In genomic region chr14:23831284-23831683, GRCm38 (mm10) we compare ENCODE assay signal across 9 mouse cellular contexts.
DNase-seq lines count a peak whose midpoint lies in the region; ATAC-seq lines count a peak whose summit lies in the region.
"Had no signal": no experiment of that assay in that cellular context is flagged by ENCODE, and none has a peak within 500 bp of the region (broad histone marks: within the 10 kb centered on the region; RNA-seq: fewer than 3 reads in every experiment).

No protein-coding gene starts in this region.

- peak; percentile 20 for DNase-seq in embryo, embryonic 10 days (ENCODE audit: low spot score)
- no peak for DNase-seq in embryo, embryonic 9.5 days (ENCODE audit: extremely low spot score)
- DNase-seq in Muller cell, postnatal 12 days (ENCODE audit: inconsistent ontology term), result peak; percentile 64
- DNase-seq in kidney, adult 11 months, result peak; percentile 80
- peak; percentile 24 to 48 for DNase-seq in kidney, postnatal 4 days
- no peak for DNase-seq in thymus, postnatal 14 days
- no peak for DNase-seq in layer of hippocampus, postnatal 36 days
- DNase-seq: lung, postnatal 10 days had no signal

- ATAC-seq in megakaryocyte, adult 5-6 weeks (ENCODE audit: poor library complexity, severe bottlenecking), result no peak

Comparison
In these comparisons a context has a peak if more than half of its experiments do, and no peak if none do; other contexts are left out.
1. DNase-seq: peak in embryo, embryonic 10 days (single experiment), Muller cell, postnatal 12 days (single experiment), kidney, adult 11 months (single experiment) and kidney, postnatal 4 days (2 of 2); none in embryo, embryonic 9.5 days (single experiment), thymus, postnatal 14 days (single experiment) and layer of hippocampus, postnatal 36 days (0 of 2).